Comparison of ENCODE assay signal across 14 mouse cellular contexts in the genomic region with DNA sequence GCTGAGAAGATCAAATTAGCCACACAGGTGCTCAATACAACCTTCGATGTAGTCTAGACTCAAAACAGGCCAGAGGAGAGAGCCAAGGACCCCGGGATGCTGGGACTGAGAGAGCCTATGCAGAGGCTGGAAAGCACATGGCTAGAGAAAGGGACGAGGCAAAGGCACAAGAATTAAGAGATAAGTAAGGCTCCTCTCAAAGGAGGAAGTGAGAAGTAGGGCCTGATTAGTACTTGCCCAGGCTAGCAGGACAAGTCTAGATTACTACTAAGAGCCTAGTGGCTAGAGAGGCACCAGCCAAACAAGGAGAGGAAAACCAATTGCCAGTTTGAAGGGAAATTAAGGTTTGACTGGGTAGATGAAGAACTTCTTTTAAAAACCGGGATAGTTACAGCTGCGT.
"Had no signal": no experiment of that assay in that cellular context is flagged by ENCODE, and none has a peak within 500 bp of the region (broad histone marks: within the 10 kb centered on the region; RNA-seq: fewer than 3 reads in every experiment).

No protein-coding gene starts in this region.

- H3K27ac ChIP-seq: midbrain, embryonic 13.5 days; midbrain, embryonic 15.5 days; neural tube, embryonic 12.5 days; stomach, embryonic 15.5 days; stomach, postnatal 0 days had no signal

- H3K4me2 ChIP-seq: lung, embryonic 14.5 days; midbrain, embryonic 11.5 days; midbrain, embryonic 13.5 days; midbrain, embryonic 15.5 days; neural tube, embryonic 12.5 days; stomach, embryonic 15.5 days had no signal

- H3K36me3 ChIP-seq: midbrain, embryonic 13.5 days; midbrain, embryonic 15.5 days; neural tube, embryonic 12.5 days; stomach, embryonic 15.5 days had no signal

- H3K9ac ChIP-seq: lung, embryonic 14.5 days; midbrain, embryonic 13.5 days; midbrain, embryonic 15.5 days; neural tube, embryonic 12.5 days; stomach, embryonic 15.5 days had no signal

- H3K27me3 ChIP-seq: megakaryocyte, embryonic 14.5 days; midbrain, embryonic 13.5 days; midbrain, embryonic 15.5 days; neural tube, embryonic 12.5 days; stomach, embryonic 15.5 days had no signal

- H3K9me3 ChIP-seq: midbrain, embryonic 13.5 days; midbrain, embryonic 15.5 days; neural tube, embryonic 12.5 days; stomach, embryonic 15.5 days had no signal

- H3K4me3 ChIP-seq: megakaryocyte, embryonic 14.5 days; midbrain, embryonic 13.5 days; midbrain, embryonic 15.5 days; neural tube, embryonic 12.5 days; stomach, embryonic 15.5 days had no signal

- DNase-seq: lung, adult 18-20 months; lung, embryonic 14.5 days; lung, postnatal 10 days; lung, postnatal 4 days; right cerebral cortex, postnatal 14 days; thymus, adult 2 months; thymus, postnatal 25 days had no signal

- H3K4me1 ChIP-seq: megakaryocyte, embryonic 14.5 days; midbrain, embryonic 13.5 days; midbrain, embryonic 15.5 days; neural tube, embryonic 12.5 days; stomach, embryonic 15.5 days had no signal
